Mouse (Mus musculus) midbrain, embryonic 10.5 days (tissue): ENCODE results near the gene Ehd4. TPM values are rescaled to one million over a fixed set of nuclear protein-coding genes. Genes with fewer than 3 reads are reported as not detected.

ENCODE experiments used
- DNase-seq: peaks from one replicate; pipeline ENCODE4 v3.0.0-alpha.2; 2017; ENCODE audit warnings: low spot score
- H3K27ac ChIP-seq: fragments of 300-500 bp; sonication (generic); replicated peaks from 2 replicates; pipeline ENCODE4 v1.5.1; 2016; ENCODE audit warnings: mild to moderate bottlenecking
- H3K27me3 ChIP-seq: fragments of 300-500 bp; sonication (generic); 2 replicates; pipeline ENCODE4 v1.6.1; 2016; ENCODE audit warnings: low read depth, mild to moderate bottlenecking; ENCODE audit not compliant: poor library complexity, severe bottlenecking
- H3K36me3 ChIP-seq: fragments of 300-500 bp; sonication (generic); 2 replicates; pipeline ENCODE4 v1.6.1; 2016; ENCODE audit warnings: mild to moderate bottlenecking, moderate library complexity
- H3K4me1 ChIP-seq: fragments of 300-500 bp; sonication (generic); 2 replicates; pipeline ENCODE4 v1.6.1; 2016
- H3K4me3 ChIP-seq: fragments of 300-500 bp; sonication (generic); 2 replicates; pipeline ENCODE4 v1.5.1; 2016; ENCODE audit warnings: mild to moderate bottlenecking, moderate library complexity
- H3K9me3 ChIP-seq: fragments of 300-500 bp; sonication (generic); replicated peaks from 2 replicates; pipeline ENCODE4 v1.6.1; 2016; ENCODE audit warnings: mild to moderate bottlenecking
- WGBS: fragments of 180-500 bp; shearing (Covaris S2); methylation state at CpG from one replicate; pipeline ENCODE4 v1.1.7; 2016; 5-methylcytosine and 5-hydroxymethylcytosine counted together
- polyA plus RNA-seq: library from polyadenylated mRNA; unstranded; fragments of >200 nt; fragmentation: Nextera tagmentation; extraction: Ambion mirVana; gene quantifications from 2 replicates; pipeline ENCODE4 v1.2.1, GENCODE M21; 2016

Ehd4 gene
- polyA plus RNA-seq, 1 experiment from 2014 or later, result 35.9 TPM

GRCm38 (mm10) chr2:120058818-120059217 is 95.6 kb downstream of the Ehd4 start:
- no peak for DNase-seq
- H3K36me3 ChIP-seq, result no peaks in the 10 kb centered on the region
- H3K4me3 ChIP-seq, result no peak overlapping the region
- 88% methylated on average over 4 of the region's 4 CpGs for WGBS
- no peaks in the 10 kb centered on the region for H3K9me3 ChIP-seq
- no peaks in the 10 kb centered on the region; the same call in none of the 2 replicates for H3K4me1 ChIP-seq
- H3K27me3 ChIP-seq, result no peaks in the 10 kb centered on the region
- H3K27ac ChIP-seq, result no peak overlapping the region

GRCm38 (mm10) chr2:120055923-120056322 is 98.5 kb downstream of the Ehd4 start:
- 88% methylated on average over 10 of the region's 10 CpGs for WGBS
- no peak for DNase-seq
- H3K36me3 ChIP-seq, result no peaks in the 10 kb centered on the region
- no peaks in the 10 kb centered on the region for H3K27me3 ChIP-seq
- no peaks in the 10 kb centered on the region; the same call in 1 of the 2 replicates for H3K4me1 ChIP-seq
- no peaks in the 10 kb centered on the region for H3K9me3 ChIP-seq
- no peak overlapping the region for H3K27ac ChIP-seq
- no peak overlapping the region for H3K4me3 ChIP-seq

- no peak overlapping the region for H3K4me3 ChIP-seq
- H3K9me3 ChIP-seq, result no peaks in the 10 kb centered on the region
- no peak overlapping the region for H3K27ac ChIP-seq
- no peak for DNase-seq
- no peaks in the 10 kb centered on the region; the same call in 1 of the 2 replicates for H3K4me1 ChIP-seq
- WGBS, result 89% methylated on average over 12 of the region's 12 CpGs
- H3K27me3 ChIP-seq, result no peaks in the 10 kb centered on the region
- H3K36me3 ChIP-seq, result no peaks in the 10 kb centered on the region
Observed at GRCm38 (mm10) chr2:120054771-120055552, 99.4 kb downstream of the Ehd4 start.

- Histone ChIP-seq H3K27ac (no peak overlapping the region), H3K4me3 (no peak overlapping the region), H3K27me3 (no peaks in the 10 kb centered on the region), H3K4me1 (peaks cover 4% of the 10 kb centered on the region; the same call in 1 of the 2 replicates), H3K36me3 (no peaks in the 10 kb centered on the region), H3K9me3 (no peaks in the 10 kb centered on the region)
- DNase-seq, result no peak
- WGBS, result 69% methylated on average over 6 of the region's 6 CpGs
Observed at GRCm38 (mm10) chr2:120051405-120051804, 103.0 kb downstream of the Ehd4 start.

GRCm38 (mm10) chr2:120049632-120050274 is 104.7 kb downstream of the Ehd4 start:
- Histone ChIP-seq H3K9me3 (no peaks in the 10 kb centered on the region), H3K36me3 (no peaks in the 10 kb centered on the region), H3K27me3 (no peaks in the 10 kb centered on the region), H3K4me3 (no peak overlapping the region), H3K4me1 (peaks cover 5% of the 10 kb centered on the region; the same call in 1 of the 2 replicates), H3K27ac (no peak overlapping the region)
- 57% methylated on average over 10 of the region's 10 CpGs for WGBS
- DNase-seq, result peak; percentile 48

- WGBS, result 80% methylated on average over 9 of the region's 9 CpGs
- Histone ChIP-seq H3K4me3 (no peak overlapping the region), H3K9me3 (no peaks in the 10 kb centered on the region), H3K36me3 (no peaks in the 10 kb centered on the region), H3K27ac (no peak overlapping the region), H3K4me1 (peaks cover 5% of the 10 kb centered on the region; the same call in 1 of the 2 replicates), H3K27me3 (no peaks in the 10 kb centered on the region)
- no peak for DNase-seq
Observed at GRCm38 (mm10) chr2:120048173-120048572, 106.2 kb downstream of the Ehd4 start.

- H3K36me3 ChIP-seq, result peaks cover 10% of the 10 kb centered on the region
- DNase-seq, result no peak
- no peaks in the 10 kb centered on the region for H3K9me3 ChIP-seq
- no peak overlapping the region for H3K27ac ChIP-seq
- H3K4me1 ChIP-seq, result peaks cover 5% of the 10 kb centered on the region; the same call in 1 of the 2 replicates
- H3K27me3 ChIP-seq, result no peaks in the 10 kb centered on the region
- WGBS, result 76% methylated on average over 14 of the region's 14 CpGs
- H3K4me3 ChIP-seq, result no peak overlapping the region
Observed at GRCm38 (mm10) chr2:120046486-120047310, 107.7 kb downstream of the Ehd4 start.

- H3K4me1 ChIP-seq, result peaks cover 5% of the 10 kb centered on the region; the same call in 1 of the 2 replicates
- peaks cover 30% of the 10 kb centered on the region for H3K36me3 ChIP-seq
- H3K27ac ChIP-seq, result no peak overlapping the region
- no peak for DNase-seq
- H3K27me3 ChIP-seq, result no peaks in the 10 kb centered on the region
- H3K4me3 ChIP-seq, result no peak overlapping the region
- WGBS, result 83% methylated on average over 3 of the region's 3 CpGs
- H3K9me3 ChIP-seq, result no peaks in the 10 kb centered on the region
Observed at GRCm38 (mm10) chr2:120044676-120045075, 109.7 kb downstream of the Ehd4 start.

- no peaks in the 10 kb centered on the region for H3K27me3 ChIP-seq
- 64% methylated on average over 4 of the region's 4 CpGs for WGBS
- H3K36me3 ChIP-seq, result peaks cover 36% of the 10 kb centered on the region
- H3K27ac ChIP-seq, result no peak overlapping the region
- no peak for DNase-seq
- no peaks in the 10 kb centered on the region for H3K9me3 ChIP-seq
- H3K4me3 ChIP-seq, result no peak overlapping the region
- H3K4me1 ChIP-seq, result peaks cover 5% of the 10 kb centered on the region; the same call in 1 of the 2 replicates
Observed at GRCm38 (mm10) chr2:120044101-120044603, 110.3 kb downstream of the Ehd4 start.

- WGBS, result 91% methylated on average over 5 of the region's 5 CpGs
- no peaks in the 10 kb centered on the region for H3K27me3 ChIP-seq
- DNase-seq, result no peak
- H3K4me1 ChIP-seq, result no peaks in the 10 kb centered on the region
- no peaks in the 10 kb centered on the region for H3K9me3 ChIP-seq
- peaks cover 67% of the 10 kb centered on the region for H3K36me3 ChIP-seq
- no peak overlapping the region for H3K27ac ChIP-seq
- no peak overlapping the region for H3K4me3 ChIP-seq
Observed at GRCm38 (mm10) chr2:120040991-120041390, 113.4 kb downstream of the Ehd4 start.
